Mouse (Mus musculus) heart, adult 2 months (tissue): ENCODE measurements around the gene Ciita.

ENCODE experiments used
- CTCF ChIP-seq: fragments of 200-600 bp; IDR thresholded peaks from 2 replicates; pipeline ENCODE4 v1.8.1; 2022; ENCODE audit warnings: antibody characterized with exemption, mild to moderate bottlenecking, moderate library complexity
- EP300 ChIP-seq: fragments of 200-500 bp; IDR thresholded peaks from 2 replicates; pipeline ENCODE4 v1.6.1; 2011; ENCODE audit warnings: low read depth, low read length, control low read depth; ENCODE audit not compliant: insufficient read depth
- POLR2A ChIP-seq: fragments of 200-500 bp; IDR thresholded peaks from 2 replicates; pipeline ENCODE4 v1.6.1; 2011; ENCODE audit warnings: mild to moderate bottlenecking, low read depth, low read length, control low read depth; ENCODE audit not compliant: insufficient read depth

DNA sequence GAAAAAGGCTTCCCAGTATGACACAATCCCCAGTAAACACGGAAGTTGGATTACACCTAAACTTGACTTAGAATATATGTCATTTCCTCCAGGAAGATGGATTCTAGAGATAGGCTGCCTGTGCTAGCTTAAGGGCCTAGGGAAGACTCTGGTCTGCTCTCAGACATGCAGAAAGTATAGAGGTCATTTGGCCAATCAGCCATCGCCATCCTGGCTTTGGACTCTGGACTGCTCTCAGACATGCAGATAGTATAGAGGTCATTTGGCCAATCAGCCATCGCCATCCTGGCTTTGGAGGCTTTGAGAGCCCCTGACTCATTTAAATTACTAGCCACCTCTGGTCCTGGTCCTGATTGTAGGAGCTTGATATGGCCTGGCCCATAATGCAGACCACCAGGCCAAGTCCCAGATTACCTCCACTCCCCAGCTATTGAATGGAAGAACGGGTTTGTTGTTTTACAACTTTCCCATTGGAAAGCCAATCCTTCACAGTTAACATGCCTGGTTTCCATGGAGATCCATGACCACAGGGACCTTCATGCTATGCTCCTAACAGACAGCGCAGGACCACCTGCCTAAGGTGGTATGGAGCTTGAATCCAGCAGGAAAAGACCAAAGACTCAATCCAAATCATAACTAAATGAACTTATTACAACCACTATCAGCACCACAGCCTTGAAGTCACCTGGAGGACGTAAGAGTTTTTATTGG lies 25.8 kb upstream of the Ciita start:
- TF ChIP-seq CTCF (no peak), POLR2A (no peak), EP300 (no peak)
